Mouse (Mus musculus): ENCODE measurements at regions not wholly inside any gene's neighbourhood (a gene's known extent, or its start where the extent isn't known, plus 50 kb on each side); places are given as distances from the start of the nearest gene placed in this dataset.

DNA sequence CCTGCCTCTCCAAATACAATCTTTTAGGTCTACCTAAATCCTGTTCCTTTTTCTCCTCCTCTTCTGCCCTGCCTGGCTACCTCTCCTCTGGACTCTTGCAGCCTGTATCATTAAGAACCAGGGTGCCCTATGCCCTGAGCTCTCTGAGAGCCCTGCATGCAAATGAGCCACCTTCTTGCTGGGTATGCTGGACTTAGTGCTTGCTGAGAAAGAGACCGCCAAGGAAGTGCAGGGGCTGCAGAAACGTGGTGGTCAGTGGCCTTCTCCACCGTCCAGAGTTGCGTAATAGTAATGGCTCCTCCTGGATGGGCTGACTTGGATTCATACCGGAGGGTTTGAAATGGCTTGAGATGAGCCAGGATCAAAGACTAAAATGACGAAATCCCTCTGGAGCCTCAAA is 86.9 kb upstream of the Dlx2 start:
- TF ChIP-seq TAL1 (IDR thresholded peaks at IDR 0.05; ENCODE audit: low read length) (no peak), GATA1 (IDR thresholded peaks at IDR 0.05; ENCODE audit: low read length) (no peak)

Measured in erythroblast, embryonic 14.5 days (primary cell).